Mouse (Mus musculus) v-Abl transformed pro-B cells (cell line): Measurements from ENCODE around the gene Enthd1.

Experiments
- in situ Hi-C, 2 experiments: fragments of 400-800 bp; cut with MboI; formaldehyde crosslinking; loops; one replicate each; pipeline ENCODE4 v1.15.1; 2025; ENCODE audit not compliant: unreplicated experiment in 2 of 2

Enthd1 gene

GRCm38 (mm10) chr15:80500426-80500825 lies 64.5 kb downstream of the Enthd1 start:
- in situ Hi-C loops: no loop called here

GRCm38 (mm10) chr15:80497733-80498132 lies 67.2 kb downstream of the Enthd1 start:
- in situ Hi-C loops: loop anchor here (5.0 to 10.0 kb wide), 4 partner anchors 120 to 203 kb away; no protein-coding TSS in a partner anchor

- in situ Hi-C loops: loop anchor here in 1 of 2 experiments (10.0 kb wide), 2 partner anchors 197 to 203 kb away; no protein-coding TSS in a partner anchor
Observed at GRCm38 (mm10) chr15:80491505-80491904, 73.5 kb downstream of the Enthd1 start.

- in situ Hi-C loops: loop anchor here in 1 of 2 experiments (10.0 kb wide), 2 partner anchors 195 to 205 kb away; no protein-coding TSS in a partner anchor
Observed at GRCm38 (mm10) chr15:80490151-80490550, 74.8 kb downstream of the Enthd1 start.

GRCm38 (mm10) chr15:80488658-80489057 lies 76.3 kb downstream of the Enthd1 start:
- in situ Hi-C loops: no loop called here

- in situ Hi-C loops: no loop called here
Observed at GRCm38 (mm10) chr15:80485601-80486000, 79.4 kb downstream of the Enthd1 start.

GRCm38 (mm10) chr15:80483041-80483705 lies 81.8 kb downstream of the Enthd1 start:
- in situ Hi-C loops: no loop called here

- in situ Hi-C loops: no loop called here
Observed at GRCm38 (mm10) chr15:80482348-80482747, 82.6 kb downstream of the Enthd1 start.

GRCm38 (mm10) chr15:80474429-80475002 lies 90.4 kb downstream of the Enthd1 start:
- in situ Hi-C loops: loop anchor here in 1 of 2 experiments (10.0 kb wide), 1 partner anchor 180 kb away; no protein-coding TSS in a partner anchor

- in situ Hi-C loops: no loop called here
Observed at GRCm38 (mm10) chr15:80467876-80468275, 97.1 kb downstream of the Enthd1 start.

GRCm38 (mm10) chr15:80462106-80462505 lies 102.8 kb downstream of the Enthd1 start:
- in situ Hi-C loops: no loop called here

- in situ Hi-C loops: no loop called here
Observed at GRCm38 (mm10) chr15:80461446-80461845, 103.5 kb downstream of the Enthd1 start.

- in situ Hi-C loops: no loop called here
Observed at GRCm38 (mm10) chr15:80460011-80460410, 104.9 kb downstream of the Enthd1 start.

GRCm38 (mm10) chr15:80457984-80458383 lies 107.0 kb downstream of the Enthd1 start:
- in situ Hi-C loops: no loop called here

- in situ Hi-C loops: no loop called here
Observed at GRCm38 (mm10) chr15:80454486-80454885, 110.5 kb downstream of the Enthd1 start.

- in situ Hi-C loops: no loop called here
Observed at GRCm38 (mm10) chr15:80452425-80452824, 112.5 kb downstream of the Enthd1 start.

GRCm38 (mm10) chr15:80445956-80446687 lies 118.8 kb downstream of the Enthd1 start:
- in situ Hi-C loops: no loop called here

- in situ Hi-C loops: no loop called here
Observed at GRCm38 (mm10) chr15:80440195-80440594, 124.8 kb downstream of the Enthd1 start.

- in situ Hi-C loops: no loop called here
Observed at GRCm38 (mm10) chr15:80438423-80438822, 126.5 kb downstream of the Enthd1 start.

GRCm38 (mm10) chr15:80437996-80438395 lies 127.0 kb downstream of the Enthd1 start:
- in situ Hi-C loops: no loop called here

- in situ Hi-C loops: no loop called here
Observed at GRCm38 (mm10) chr15:80436961-80437360, 128.0 kb downstream of the Enthd1 start.
